Mouse (Mus musculus): Measurements from ENCODE around the gene Rtf2. TPM values are rescaled to one million over a fixed set of nuclear protein-coding genes. Genes with fewer than 3 reads are reported as not detected.

The Rtf2 gene
- polyA plus RNA-seq, 1 experiment, result 49.8 TPM

GRCm38 (mm10) chr2:172441176-172441575 is 820 bp downstream of the Rtf2 start:
- TF ChIP-seq USF1 (IDR thresholded peaks at IDR 0.05; ENCODE audit: low read depth), result peak; percentile 88
- TF ChIP-seq REST (IDR thresholded peaks at IDR 0.05; ENCODE audit: insufficient read depth, insufficient read length), result no peak
- no peak for TF ChIP-seq POLR2AphosphoS2 (IDR thresholded peaks at IDR 0.05; ENCODE audit: insufficient read length, low read depth)
- no peak for TF ChIP-seq E2F4 (IDR thresholded peaks at IDR 0.05; ENCODE audit: insufficient read depth)
- TF ChIP-seq POLR2A (IDR thresholded peaks at IDR 0.05; ENCODE audit: insufficient read length, low read depth), result no peak
- Histone ChIP-seq H3K79me2 (ENCODE audit: control insufficient read depth, insufficient read depth) (peaks cover 36% of the 10 kb centered on the region), H3K4me3 (peak overlapping the region; percentile 82), H3ac (ENCODE audit: control insufficient read depth, insufficient read length) (peak overlapping the region; percentile 46), H3K27me3 (ENCODE audit: control insufficient read depth, insufficient read depth, insufficient read length) (no peaks in the 10 kb centered on the region), H3K4me2 (ENCODE audit: low read depth) (peak overlapping the region; percentile 87), H3K36me3 (ENCODE audit: control insufficient read depth, insufficient read depth) (no peaks in the 10 kb centered on the region)

- Histone ChIP-seq H3K4me3 (no peak overlapping the region), H3K27me3 (ENCODE audit: control insufficient read depth, insufficient read depth, insufficient read length) (no peaks in the 10 kb centered on the region)
- TF ChIP-seq MYOG (IDR thresholded peaks at IDR 0.05; ENCODE audit: control insufficient read depth in 1 of 3, insufficient read depth in 1 of 3, insufficient read length in 2 of 3, low read depth in 2 of 3) (no peak), MAX (IDR thresholded peaks at IDR 0.05; ENCODE audit: low read depth) (no peak), SRF (IDR thresholded peaks at IDR 0.05; ENCODE audit: control insufficient read depth, insufficient read length, low read depth) (no peak), E2F4 (IDR thresholded peaks at IDR 0.05; ENCODE audit: insufficient read depth) (no peak), POLR2A (IDR thresholded peaks at IDR 0.05; ENCODE audit: insufficient read length, low read depth) (no peak), TCF3 (IDR thresholded peaks at IDR 0.05; ENCODE audit: insufficient read length, low read depth) (no peak), TCF12 (IDR thresholded peaks at IDR 0.05; ENCODE audit: insufficient read depth, poor library complexity, severe bottlenecking) (no peak)
These were observed 5.3 kb downstream of the Rtf2 start for GRCm38 (mm10) chr2:172445617-172446016.

GRCm38 (mm10) chr2:172447317-172447716 is 7.0 kb downstream of the Rtf2 start:
- Histone ChIP-seq H3K79me2 (ENCODE audit: control insufficient read depth, insufficient read depth) (peaks cover 16% of the 10 kb centered on the region), H3ac (ENCODE audit: control insufficient read depth, insufficient read length) (no peak overlapping the region), H3K4me3 (no peak overlapping the region), H3K4me2 (ENCODE audit: low read depth) (no peak overlapping the region), H3K36me3 (ENCODE audit: control insufficient read depth, insufficient read depth) (peaks cover 14% of the 10 kb centered on the region), H3K27me3 (ENCODE audit: control insufficient read depth, insufficient read depth, insufficient read length) (no peaks in the 10 kb centered on the region)
- no peak for TF ChIP-seq USF1 (IDR thresholded peaks at IDR 0.05; ENCODE audit: low read depth)
- TF ChIP-seq REST (IDR thresholded peaks at IDR 0.05; ENCODE audit: insufficient read depth, insufficient read length), result no peak
- TF ChIP-seq SRF (IDR thresholded peaks at IDR 0.05; ENCODE audit: control insufficient read depth, insufficient read length, low read depth), result no peak
- TF ChIP-seq TCF3 (IDR thresholded peaks at IDR 0.05; ENCODE audit: insufficient read length, low read depth), result no peak
- no peak for TF ChIP-seq CEBPB (IDR thresholded peaks at IDR 0.05; ENCODE audit: insufficient read depth, poor library complexity, severe bottlenecking)
- TF ChIP-seq MYOD1 (IDR thresholded peaks at IDR 0.05; ENCODE audit: control insufficient read depth in 1 of 3, insufficient read length in 2 of 3, low read depth in 2 of 3), result no peak
- TF ChIP-seq TCF12 (IDR thresholded peaks at IDR 0.05; ENCODE audit: insufficient read depth, poor library complexity, severe bottlenecking), result no peak
- no peak for TF ChIP-seq MAX (IDR thresholded peaks at IDR 0.05; ENCODE audit: low read depth)
- TF ChIP-seq POLR2AphosphoS2 (IDR thresholded peaks at IDR 0.05; ENCODE audit: insufficient read length, low read depth), result no peak
- TF ChIP-seq E2F4 (IDR thresholded peaks at IDR 0.05; ENCODE audit: insufficient read depth), result no peak

More at GRCm38 (mm10) chr2:172445617-172446016, 5.3 kb downstream of the Rtf2 start:
- no peak overlapping the region for H3ac ChIP-seq (ENCODE audit: control insufficient read depth, insufficient read length)
- H3K36me3 ChIP-seq (ENCODE audit: control insufficient read depth, insufficient read depth), result peaks cover 14% of the 10 kb centered on the region
- H3K4me2 ChIP-seq (ENCODE audit: low read depth), result no peak overlapping the region
- peaks cover 33% of the 10 kb centered on the region for H3K79me2 ChIP-seq (ENCODE audit: control insufficient read depth, insufficient read depth)

GRCm38 (mm10) chr2:172448329-172448728 is 8.0 kb downstream of the Rtf2 start:
- H3K4me2 ChIP-seq (ENCODE audit: low read depth), result no peak overlapping the region
- peaks cover 6% of the 10 kb centered on the region for H3K79me2 ChIP-seq (ENCODE audit: control insufficient read depth, insufficient read depth)
- H3K27me3 ChIP-seq (ENCODE audit: control insufficient read depth, insufficient read depth, insufficient read length), result no peaks in the 10 kb centered on the region
- H3ac ChIP-seq (ENCODE audit: control insufficient read depth, insufficient read length), result no peak overlapping the region
- TF ChIP-seq CEBPB (IDR thresholded peaks at IDR 0.05; ENCODE audit: insufficient read depth, poor library complexity, severe bottlenecking), result no peak
- no peak for TF ChIP-seq MAX (IDR thresholded peaks at IDR 0.05; ENCODE audit: low read depth)
- TF ChIP-seq REST (IDR thresholded peaks at IDR 0.05; ENCODE audit: insufficient read depth, insufficient read length), result no peak
- no peak for TF ChIP-seq SRF (IDR thresholded peaks at IDR 0.05; ENCODE audit: control insufficient read depth, insufficient read length, low read depth)
- TF ChIP-seq MYOG (IDR thresholded peaks at IDR 0.05; ENCODE audit: control insufficient read depth in 1 of 3, insufficient read depth in 1 of 3, insufficient read length in 2 of 3, low read depth in 2 of 3), result no peak
- no peak for TF ChIP-seq E2F4 (IDR thresholded peaks at IDR 0.05; ENCODE audit: insufficient read depth)
- TF ChIP-seq POLR2A (IDR thresholded peaks at IDR 0.05; ENCODE audit: insufficient read length, low read depth), result no peak
- no peak for TF ChIP-seq USF1 (IDR thresholded peaks at IDR 0.05; ENCODE audit: low read depth)
- TF ChIP-seq TCF12 (IDR thresholded peaks at IDR 0.05; ENCODE audit: insufficient read depth, poor library complexity, severe bottlenecking), result no peak
- no peak for TF ChIP-seq POLR2AphosphoS2 (IDR thresholded peaks at IDR 0.05; ENCODE audit: insufficient read length, low read depth)
- no peak for TF ChIP-seq MYOD1 (IDR thresholded peaks at IDR 0.05; ENCODE audit: control insufficient read depth in 1 of 3, insufficient read length in 2 of 3, low read depth in 2 of 3)
- no peak for TF ChIP-seq TCF3 (IDR thresholded peaks at IDR 0.05; ENCODE audit: insufficient read length, low read depth)
- no peak overlapping the region for H3K4me3 ChIP-seq
- H3K36me3 ChIP-seq (ENCODE audit: control insufficient read depth, insufficient read depth), result peaks cover 14% of the 10 kb centered on the region

DNA sequence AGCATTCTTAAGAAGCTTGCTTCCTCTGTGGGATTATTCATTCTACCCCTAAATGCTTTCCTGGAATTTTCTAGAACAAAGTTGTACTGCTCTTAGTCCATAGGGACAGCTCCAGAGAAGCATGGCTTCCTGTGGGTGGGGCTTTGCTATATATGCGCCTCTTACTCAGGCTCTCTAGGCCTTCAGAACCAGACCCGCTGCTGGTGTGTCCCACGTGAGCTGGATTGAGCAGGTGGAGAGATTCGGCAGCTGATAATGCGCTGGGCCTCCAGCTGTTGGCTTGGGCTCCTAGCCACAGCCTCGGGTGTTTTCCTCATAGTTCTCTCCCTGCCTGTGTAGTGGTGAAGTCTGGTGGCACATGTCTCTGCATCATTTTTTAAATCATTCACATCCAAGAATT is 10.3 kb downstream of the Rtf2 start:
- TF ChIP-seq MYOD1 (IDR thresholded peaks at IDR 0.05; ENCODE audit: control insufficient read depth in 1 of 3, insufficient read length in 2 of 3, low read depth in 2 of 3) (peak in 2 of 3 experiments; percentile 30 to 37), REST (IDR thresholded peaks at IDR 0.05; ENCODE audit: insufficient read depth, insufficient read length) (no peak), MYOG (IDR thresholded peaks at IDR 0.05; ENCODE audit: control insufficient read depth in 1 of 3, insufficient read depth in 1 of 3, insufficient read length in 2 of 3, low read depth in 2 of 3) (peak in 2 of 3 experiments; percentile 44 to 75)
- H3K36me3 ChIP-seq (ENCODE audit: control insufficient read depth, insufficient read depth), result peaks cover 14% of the 10 kb centered on the region

More for the DNA sequence above, 10.3 kb downstream of the Rtf2 start:
- no peak overlapping the region for H3ac ChIP-seq (ENCODE audit: control insufficient read depth, insufficient read length)
- no peak overlapping the region for H3K4me2 ChIP-seq (ENCODE audit: low read depth)
- no peak overlapping the region for H3K4me3 ChIP-seq
- H3K79me2 ChIP-seq (ENCODE audit: control insufficient read depth, insufficient read depth), result no peaks in the 10 kb centered on the region
- no peaks in the 10 kb centered on the region for H3K27me3 ChIP-seq (ENCODE audit: control insufficient read depth, insufficient read depth, insufficient read length)

All from myocyte (in vitro differentiated cells).